Mouse (Mus musculus) gastrocnemius, postnatal 4 days (tissue): ENCODE results near the gene Bag6. TPM values are rescaled to one million over a fixed set of nuclear protein-coding genes. Genes with fewer than 3 reads are reported as not detected.
A peak's percentile ranks its signal among the peaks of the same experiment; 100 is the strongest.

ENCODE experiments used
- DNase-seq, 2 experiments: peaks; one replicate each; pipeline ENCODE4 v3.0.0; 2021 to 2022; ENCODE audit warnings: low spot score in 2 of 2, mixed read lengths in 2 of 2
- total RNA-seq, 2 experiments: library from RNA; stranded (reverse); gene quantifications; 2 replicates each; pipeline ENCODE4 v1.2.3; 2021

Gene Bag6
- total RNA-seq, 2 experiments from 2014 or later, result 265 to 276 TPM

DNA sequence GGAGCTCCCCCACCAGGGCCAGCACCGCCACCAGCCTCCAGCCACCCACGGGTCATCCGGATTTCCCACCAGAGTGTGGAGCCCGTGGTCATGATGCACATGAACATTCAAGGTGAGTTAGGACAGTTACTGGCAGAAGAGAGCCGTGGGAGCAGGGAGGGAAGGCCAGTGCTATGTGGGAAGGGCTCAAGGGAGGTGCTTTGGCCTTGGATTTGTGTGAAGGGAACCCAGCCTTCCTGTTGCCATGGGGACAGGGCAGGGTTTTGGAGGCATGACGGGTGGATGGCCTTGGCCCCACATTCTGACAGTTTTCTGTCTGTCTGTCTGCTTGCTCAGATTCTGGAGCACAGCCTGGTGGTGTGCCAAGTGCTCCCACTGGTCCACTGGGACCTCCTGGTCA is 7.0 kb downstream of the Bag6 start:
- DNase-seq, result no peak

DNA sequence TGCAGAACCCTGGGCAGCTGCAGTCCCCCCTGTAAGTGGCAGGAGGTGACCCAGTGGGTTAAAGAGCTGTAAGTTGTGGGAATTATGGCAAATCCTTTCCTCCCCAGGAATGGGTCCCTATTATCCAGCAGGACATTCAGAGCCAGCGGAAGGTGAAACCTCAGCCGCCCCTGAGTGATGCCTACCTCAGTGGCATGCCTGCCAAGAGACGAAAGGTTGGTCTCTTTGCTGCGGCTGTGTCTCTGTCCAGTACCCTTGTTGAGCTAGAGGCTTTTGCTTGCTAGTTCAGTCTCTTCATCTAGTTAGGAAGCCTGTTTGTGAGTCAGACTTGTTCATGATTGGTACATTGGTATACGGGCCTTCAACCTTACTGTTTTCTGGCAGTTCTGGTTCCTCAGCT is 11.2 kb downstream of the Bag6 start:
- no peak for DNase-seq

DNA sequence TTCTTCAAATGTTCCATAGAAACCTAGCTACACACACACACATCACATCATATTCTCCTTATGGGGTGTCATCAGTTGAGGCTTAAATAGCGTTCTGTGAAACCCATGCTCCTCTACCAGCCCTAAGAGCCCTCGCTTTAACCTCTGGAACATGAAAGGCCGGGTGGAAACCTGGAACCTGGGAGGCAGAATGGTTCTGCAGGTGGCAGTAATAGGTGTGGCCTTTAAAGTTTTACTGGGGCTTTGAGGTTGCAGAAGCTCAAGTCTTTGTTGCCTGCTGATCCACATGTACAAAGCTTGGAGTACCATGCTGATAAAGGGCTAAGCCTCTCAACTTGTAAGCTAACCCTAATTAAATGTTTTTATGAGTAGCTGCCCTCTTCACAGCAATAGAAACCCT is 12.4 kb downstream of the Bag6 start:
- DNase-seq, result no peak

DNA sequence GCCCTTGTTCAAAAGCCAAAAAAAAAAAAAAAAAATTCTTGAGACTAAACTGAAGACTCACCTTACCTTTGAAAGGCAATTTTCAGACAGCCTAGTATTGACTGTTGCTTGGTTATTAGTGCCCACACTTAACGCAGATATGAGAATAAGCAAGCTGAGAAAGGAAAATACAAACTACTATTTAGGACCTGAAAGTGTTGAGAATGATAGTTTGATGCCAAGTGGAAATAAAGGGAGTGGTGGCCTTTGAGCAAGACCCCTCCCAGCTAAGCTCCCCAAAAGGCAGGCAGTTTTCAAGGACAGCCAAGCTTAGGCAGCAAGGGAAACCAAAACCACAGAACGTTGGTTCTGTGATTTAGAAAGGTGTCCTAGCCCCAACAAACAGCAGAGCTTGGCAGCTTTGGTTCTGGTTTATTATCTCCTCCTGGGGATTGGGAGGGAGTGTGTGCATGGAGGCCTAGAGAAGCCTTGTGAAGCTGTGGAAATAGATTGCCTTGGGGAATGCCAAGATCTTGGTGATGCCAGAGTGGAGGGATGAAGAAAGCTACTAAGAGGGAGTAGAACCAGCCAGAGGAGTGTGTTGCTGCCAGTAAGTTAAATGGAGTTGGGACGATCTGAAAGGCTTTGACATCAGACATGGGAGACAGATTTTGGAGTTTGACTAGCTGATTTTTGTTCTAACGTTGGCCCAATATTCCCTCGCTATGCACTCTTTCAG is 13.1 kb downstream of the Bag6 start:
- DNase-seq, result no peak

DNA sequence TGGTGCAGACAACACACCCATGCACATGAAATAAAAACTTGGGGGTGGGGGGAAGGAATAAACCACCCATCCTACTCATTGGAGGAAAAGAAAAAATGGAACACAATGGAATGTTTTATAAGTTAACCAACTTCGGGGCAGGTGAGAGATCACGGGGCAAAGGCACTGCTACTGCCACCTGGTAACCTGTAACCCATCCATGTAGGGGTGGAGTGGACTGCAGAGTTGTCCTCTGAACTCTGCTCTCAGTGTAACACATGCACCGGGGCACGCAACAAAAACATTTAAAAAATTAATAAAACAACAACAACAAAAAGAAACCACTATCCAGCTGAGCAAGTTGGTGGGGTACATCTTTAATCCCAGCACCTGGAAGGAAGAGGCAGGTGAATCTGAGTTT is 17.1 kb downstream of the Bag6 start:
- no peak for DNase-seq

DNA sequence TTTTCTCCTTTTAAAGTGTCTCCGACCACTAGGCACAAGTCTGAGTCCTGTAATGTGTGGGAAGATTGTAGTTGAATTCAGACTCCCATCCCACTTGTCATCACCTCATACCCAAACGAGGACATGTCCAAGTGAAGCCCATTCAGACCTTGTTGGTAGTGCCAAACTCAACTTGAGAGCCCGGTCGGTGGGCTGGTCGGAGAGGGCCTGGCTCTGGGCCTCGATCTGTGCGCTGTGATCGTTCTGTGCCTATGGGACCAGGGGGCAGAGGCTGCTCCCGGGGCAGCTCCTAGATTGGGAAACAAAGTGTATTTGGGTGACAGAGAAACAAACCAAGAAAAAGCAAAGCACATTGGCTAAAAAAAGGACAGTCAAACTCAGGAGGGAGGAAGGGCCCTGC is 18.1 kb downstream of the Bag6 start:
- DNase-seq, result no peak

DNA sequence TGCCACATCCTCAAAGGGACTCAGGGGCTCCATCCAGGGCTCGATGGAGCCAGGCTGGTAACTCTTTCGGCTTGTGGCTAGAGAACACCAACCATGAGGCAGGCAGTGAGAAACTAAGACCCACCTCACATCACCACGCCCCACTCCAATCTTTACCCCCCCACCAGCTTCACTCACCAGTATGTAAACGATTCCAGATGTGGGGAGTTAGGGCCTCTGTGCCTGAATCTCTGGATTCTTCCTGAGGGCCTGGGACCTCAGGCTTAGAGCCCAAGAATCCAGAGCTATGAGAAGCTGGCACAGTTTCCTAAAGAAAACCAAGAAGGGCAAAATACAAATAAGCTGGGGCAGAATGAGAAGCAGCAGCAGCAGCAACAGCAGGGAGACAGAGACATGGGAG is 19.0 kb downstream of the Bag6 start:
- DNase-seq, result no peak

DNA sequence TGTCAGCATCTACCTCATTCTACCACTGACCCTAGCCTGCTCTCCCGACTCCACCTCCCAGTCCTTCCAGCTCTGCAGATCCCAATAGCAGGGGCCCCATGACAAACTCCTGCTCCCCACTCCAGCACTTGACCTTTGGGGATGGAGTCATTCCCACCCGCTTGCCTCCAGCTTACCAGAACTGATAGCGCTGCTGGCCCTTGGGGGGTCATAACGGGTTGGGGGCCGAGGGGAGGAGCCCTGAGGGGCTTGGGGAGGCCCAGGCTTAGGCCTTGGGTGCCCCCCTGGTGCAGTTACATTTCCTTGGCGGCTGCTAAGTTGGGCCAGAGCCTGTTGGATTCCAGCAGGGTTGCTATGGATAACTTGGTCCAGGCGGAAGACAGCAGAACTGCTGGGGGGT is 19.6 kb downstream of the Bag6 start:
- DNase-seq, result no peak

DNA sequence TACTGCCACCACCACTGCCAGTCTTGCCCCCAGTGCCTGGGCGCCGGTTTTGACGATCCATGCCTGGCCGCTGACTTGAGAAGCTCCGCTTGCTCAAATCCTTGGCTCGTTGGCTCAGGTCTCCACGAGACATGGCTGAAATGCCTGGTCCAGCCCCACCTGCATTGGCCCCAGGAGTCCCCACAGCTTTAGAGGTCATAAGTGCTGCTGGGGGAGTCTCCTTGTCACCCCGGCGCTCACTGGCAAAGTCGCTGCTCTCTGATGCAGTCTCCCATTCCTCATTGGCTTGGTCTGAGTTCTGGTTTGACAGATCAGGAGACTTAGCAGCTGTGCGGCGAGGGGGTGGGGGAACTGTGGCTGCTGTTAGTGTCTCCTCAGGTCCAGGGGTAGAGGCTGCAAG is 20.5 kb downstream of the Bag6 start:
- no peak for DNase-seq

DNA sequence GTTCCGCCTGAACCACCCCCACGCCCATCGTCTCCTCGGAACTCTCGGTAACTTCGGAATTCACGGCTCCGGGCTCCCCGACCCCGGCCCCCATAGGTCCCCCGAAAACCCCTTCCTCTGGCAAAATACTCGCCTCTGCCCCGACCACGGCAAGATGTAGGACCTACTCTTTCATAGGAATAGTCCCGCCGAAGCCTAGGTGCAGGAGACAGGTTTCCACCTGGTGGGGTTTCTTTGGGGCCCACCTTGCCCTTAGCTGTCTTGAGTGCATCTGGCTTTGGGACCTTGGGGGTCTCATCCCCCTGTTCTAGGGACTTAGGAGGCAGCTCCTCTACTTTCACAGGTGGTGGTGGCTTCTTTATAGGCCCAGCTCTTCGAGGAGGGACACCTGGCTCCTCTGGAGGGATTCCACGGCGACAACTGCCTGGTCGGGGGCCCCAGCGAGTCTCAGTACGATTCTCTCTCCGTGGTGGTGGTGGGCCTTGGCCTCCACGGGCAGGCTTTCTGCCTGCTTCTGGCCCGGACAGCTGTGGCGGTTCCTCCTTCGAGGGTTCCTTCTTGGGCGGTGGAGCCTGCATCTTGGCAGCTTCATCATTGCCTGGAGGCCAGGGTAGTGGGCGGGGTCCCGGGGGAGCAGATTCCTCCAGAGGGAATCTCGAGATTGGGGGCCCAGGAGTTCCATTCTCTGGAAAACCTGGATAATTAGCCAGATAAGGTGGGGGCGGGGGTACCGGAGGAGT is 21.7 kb downstream of the Bag6 start:
- no peak for DNase-seq

DNA sequence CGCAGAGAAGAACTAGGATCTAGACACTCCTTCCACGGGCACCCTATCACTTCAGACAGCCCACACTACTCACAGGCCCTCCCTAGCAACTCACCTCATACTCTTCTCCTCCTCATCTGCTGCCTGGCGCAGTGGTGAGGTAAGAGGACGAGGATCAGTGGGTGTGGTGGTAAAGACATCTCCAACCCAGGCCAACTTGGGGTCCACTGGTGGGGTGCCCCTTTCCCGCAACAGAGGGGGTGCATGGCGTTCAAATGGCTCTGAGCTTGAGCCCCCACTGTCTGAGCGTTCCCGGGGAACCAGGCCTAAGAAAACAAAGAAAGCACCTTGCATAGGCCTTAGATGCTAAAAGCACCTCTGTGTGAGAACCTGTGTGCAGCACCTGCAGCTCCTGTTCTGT is 22.3 kb downstream of the Bag6 start:
- DNase-seq, result no peak

DNA sequence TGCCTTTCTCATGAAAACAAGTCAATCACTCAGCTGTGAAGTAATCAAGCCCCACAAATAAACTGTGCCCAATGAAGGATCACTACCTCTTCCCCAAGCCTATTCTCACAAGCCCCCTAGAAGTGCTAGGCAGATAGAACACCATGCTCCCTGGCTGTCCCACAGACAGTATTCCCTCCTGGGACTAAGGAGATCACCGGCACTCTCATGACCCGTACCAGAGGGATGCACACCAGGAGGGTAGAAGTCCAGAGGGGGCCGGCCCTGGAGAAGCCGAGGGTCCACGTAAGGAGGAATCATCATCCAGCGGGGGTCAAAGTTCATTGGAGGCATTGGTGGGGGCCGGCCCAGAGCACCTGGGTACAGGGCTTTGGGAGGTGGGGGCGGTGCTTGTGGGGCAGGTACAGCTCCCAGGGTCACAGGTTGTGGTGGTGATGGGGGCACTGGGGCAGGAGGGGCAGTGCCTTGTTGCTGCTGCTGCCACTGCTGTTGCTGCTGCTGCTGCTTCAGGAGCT is 22.7 kb downstream of the Bag6 start:
- no peak for DNase-seq

DNA sequence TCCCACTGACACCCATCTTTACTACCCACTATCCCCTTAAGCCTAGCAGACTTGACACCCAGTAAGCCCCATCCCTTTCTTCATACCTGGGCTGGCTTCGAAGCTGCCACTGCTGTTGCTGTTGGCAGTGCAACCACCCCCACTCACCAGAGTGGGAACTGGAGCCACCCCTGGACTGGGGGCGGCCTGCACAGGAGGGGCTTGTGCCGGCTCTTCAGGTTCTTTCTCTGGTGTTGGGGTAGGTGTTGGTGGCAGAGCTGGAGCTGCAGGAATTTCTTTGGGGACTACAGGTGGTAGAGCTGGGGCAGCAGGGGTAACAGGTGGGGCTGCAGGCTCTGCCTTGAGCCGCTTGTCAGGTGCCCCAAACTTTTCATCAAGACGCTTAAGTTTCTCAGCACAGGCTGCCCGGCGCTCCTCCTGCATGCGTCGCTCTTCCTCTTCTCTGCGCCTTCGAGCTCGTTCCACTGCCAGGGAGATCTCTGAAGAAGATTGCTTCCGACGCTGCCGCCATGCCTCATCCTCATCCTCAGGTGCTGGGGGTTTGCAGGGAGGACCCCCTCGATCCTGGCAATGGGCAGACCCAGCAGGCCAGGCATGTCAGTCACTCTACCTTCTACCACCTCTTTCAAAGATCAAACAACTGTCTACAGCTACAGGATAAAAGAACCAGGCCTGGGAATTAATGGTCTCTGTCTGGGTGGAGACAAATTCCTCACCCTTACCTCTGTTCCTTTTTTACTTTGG is 24.0 kb downstream of the Bag6 start:
- DNase-seq, result no peak

DNA sequence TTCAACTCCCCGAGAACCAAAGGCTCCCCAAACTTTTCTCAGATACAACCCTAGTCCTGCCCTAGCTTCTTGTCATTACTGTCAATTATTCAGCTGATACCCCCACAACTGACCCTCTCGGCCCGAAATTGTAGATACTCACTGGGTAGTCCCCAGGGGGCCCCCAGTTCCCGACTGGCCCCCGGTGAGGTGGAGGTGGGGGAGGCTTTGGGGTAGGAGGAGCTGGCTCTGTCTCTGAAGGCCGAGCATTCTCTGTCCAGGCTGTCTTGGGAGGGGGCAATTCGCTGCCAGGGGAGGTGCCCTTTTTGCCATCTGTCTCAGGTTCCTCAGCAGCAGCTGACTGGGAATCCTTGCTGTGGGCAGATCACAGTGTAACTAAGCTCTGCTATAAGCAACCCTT is 24.7 kb downstream of the Bag6 start:
- no peak for DNase-seq

DNA sequence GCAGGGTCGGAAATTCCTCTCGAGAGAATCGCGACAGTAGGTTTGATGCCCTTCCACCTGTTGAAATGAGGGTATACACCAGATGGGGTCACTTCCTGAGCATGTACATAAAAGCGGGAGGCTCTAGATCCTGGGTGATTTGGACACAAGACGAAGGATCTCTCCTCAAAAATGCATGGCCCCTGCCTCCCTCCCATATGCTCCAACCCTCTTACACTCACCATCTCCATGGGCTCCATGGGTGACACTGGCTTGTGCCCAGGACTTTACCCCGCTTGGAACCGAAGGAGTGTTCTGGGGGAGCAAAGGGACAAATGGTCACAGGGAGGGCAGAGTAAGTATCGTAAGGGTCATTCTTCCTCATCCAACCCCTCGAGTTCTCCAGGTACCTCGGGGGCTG is 26.4 kb downstream of the Bag6 start:
- no peak for DNase-seq

DNA sequence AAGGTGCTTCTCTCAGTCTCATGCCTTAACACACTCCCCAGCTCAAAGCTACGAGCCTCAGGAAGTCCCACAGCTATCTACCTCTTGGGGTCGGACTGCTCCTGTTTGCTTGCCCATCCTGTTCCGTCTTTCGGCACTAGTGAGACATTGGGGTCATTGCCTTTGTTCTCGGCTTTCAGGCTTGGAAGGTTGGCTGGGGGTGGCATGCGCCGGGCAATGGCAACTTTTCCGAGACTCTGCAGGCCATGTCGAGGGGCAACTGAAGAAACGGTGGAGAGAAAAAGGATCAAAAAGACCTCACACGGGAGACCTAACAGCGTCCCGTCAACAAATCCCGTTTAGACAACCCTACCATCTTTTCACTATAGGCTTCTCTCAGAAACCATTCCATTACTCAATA is 27.1 kb downstream of the Bag6 start:
- DNase-seq, result no peak

DNA sequence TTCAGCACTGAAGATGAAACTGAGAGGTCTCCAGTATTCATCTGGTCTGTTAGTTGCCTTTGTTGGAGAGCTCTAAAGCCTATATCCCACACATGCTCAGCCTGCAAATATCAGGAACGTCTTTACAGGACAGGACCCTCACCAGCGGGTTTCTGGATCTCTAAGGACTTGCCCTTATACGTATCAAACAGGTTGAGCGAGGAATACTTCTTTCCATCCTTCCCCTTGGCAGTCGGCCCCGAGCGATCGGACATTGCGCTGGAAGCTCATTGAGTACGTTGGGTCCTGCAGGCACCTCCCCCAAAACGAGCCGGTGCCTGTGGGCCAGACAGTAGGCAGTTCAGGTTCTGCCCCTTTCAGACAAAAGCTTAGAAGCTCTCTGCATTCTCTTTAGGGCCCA is 27.8 kb downstream of the Bag6 start:
- DNase-seq, result no peak

DNA sequence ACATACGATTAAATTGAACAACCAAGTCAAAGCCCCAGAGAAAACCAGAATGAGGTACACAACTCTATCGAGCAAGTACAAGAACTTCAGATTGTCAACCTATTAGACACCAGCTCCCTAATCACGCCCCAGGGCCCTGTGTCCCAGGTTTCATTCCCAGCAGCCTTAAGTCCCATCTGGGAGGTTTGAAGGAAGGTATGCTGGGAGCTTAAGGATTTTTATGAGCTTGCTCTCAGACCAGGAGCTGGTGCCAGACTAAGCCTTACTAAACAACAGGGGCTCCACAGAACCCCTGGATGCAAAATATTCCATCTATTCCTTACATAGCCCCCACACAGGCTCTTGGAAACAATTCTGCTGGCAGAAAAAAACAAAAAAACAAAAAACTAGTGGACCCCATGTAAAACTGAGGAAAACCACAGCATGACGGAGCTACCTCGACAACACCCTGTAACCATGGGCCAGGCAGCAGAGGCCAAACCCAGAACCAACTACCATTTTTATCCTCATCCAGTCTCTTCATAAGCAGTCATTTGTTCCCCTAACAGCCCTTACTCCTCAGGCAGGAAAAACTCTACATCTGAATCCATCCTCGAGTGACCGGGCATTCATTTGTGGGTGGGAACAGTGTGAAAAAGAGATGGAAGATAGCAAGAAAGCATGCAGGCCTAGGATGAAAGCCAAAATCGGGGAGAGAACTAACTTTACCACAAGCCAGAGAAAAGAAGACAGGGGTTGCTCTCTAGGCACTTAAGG is 28.5 kb downstream of the Bag6 start:
- DNase-seq, result no peak

DNA sequence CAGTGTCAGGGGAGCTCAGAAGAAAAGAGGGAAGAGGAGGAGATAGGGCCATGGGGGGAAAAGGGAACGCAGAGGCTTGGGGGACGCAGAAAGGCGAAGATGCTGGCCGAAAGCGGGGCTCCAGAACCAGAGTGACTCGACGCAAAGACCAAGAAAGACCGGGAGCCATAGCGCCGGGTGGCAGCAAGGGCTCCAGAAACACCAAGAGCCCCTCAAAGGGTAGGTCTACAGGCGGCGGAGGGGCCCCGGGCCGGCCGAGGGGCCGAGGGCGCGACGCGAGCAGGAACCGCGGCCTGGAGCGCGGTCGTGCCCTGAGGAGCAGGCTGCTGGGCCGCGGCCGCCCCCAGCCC is 29.2 kb downstream of the Bag6 start:
- no peak for DNase-seq

DNA sequence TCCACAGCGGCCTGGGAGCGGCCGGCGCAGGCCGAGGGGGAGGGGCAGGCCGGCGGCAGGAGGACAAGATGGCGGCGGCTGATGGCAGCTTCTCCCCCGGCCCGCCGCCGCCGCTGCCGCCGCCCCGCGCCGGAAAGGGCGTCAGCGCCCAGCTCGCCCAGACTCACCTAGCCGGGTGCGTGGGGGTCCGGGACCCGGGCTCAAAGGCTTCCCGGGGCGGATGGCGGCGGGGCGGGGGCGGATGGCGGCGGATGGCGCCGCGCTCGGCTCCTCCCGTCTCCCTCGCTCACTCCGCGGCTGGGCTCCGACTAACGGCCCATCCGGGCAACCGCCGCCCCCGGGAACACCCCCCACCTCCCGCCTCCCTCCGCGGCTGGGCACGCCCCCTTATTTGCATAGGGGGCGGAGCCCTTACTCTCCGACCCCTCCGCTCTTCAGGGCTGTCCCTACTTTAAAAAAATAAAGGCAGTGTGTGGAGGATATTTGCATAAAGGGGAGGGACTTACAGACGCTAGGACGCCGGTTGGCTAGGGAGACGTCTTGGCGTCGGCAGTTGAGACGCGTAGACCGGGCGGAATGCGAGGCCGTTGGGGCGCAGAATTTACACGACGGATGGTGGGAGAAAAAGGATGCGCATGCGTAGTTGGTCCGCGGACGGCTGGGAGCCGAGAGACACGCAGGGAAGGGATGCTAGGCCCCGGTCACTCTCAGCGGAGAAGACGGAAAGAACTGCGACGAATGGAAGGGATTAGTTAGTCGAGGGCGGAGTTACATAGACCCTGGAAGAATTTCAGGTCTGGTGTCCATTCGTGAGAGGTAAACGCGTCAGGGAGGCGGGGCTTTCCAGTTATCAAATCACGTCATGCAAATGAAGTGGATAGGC is 29.8 kb downstream of the Bag6 start, which contains the start of gene Prrc2a:
TSS of gene Prrc2a (minus strand) at position 330 of the 883 bp plus-strand sequence.
- DNase-seq, result peak; percentile 92 to 98
